Mouse (Mus musculus): ENCODE data around the gene Ckm. TPM values are rescaled to one million over a fixed set of nuclear protein-coding genes. Genes with fewer than 3 reads are reported as not detected.

Gene Ckm
- 3.1 and 13,480 TPM in 2 replicates for polyA plus RNA-seq (2012; rRNA removed; ENCODE audit: low replicate concordance)

GRCm38 (mm10) chr7:19404476-19404875, at the start of gene Ckm:
Gene Ckm (plus strand): TSS chr7:19404776.

GRCm38 (mm10) chr7:19359299-19359891, 45.2 kb upstream of the Ckm start, which contains the start of the genes Cd3eap and Ppp1r13l:
Gene Cd3eap (minus strand): TSS chr7:19359483.
Gene Ppp1r13l (plus strand): TSS chr7:19359749.

GRCm38 (mm10) chr7:19381377-19382165, 23.0 kb upstream of the Ckm start, which contains the start of gene Ercc2:
Gene Ercc2 (plus strand): TSS chr7:19382010.

GRCm38 (mm10) chr7:19403731-19404296, 762 bp upstream of the Ckm start, which contains the start of gene Klc3:
Gene Klc3 (minus strand): TSS chr7:19404104.

GRCm38 (mm10) chr7:19458591-19459111, 54.1 kb downstream of the Ckm start, which contains the start of gene Mark4:
Gene Mark4 (minus strand): TSS chr7:19458821.

GRCm38 (mm10) chr7:19462884-19463381, 58.4 kb downstream of the Ckm start, which contains the start of gene Exoc3l2:
Gene Exoc3l2 (plus strand): TSS chr7:19463331.

Other genes starting within 250 kb of the Ckm start
- 3.8 and 4.0 TPM in 2 replicates for gene Gipr, start 238.6 kb upstream of the Ckm start, polyA plus RNA-seq (2012; rRNA removed; ENCODE audit: low replicate concordance)
- gene Eml2, start 228.4 kb upstream of the Ckm start, polyA plus RNA-seq (2012; rRNA removed; ENCODE audit: low replicate concordance): 40.4 and 52.1 TPM in 2 replicates
- gene Gpr4, start 192.2 kb upstream of the Ckm start, polyA plus RNA-seq (2012; rRNA removed; ENCODE audit: low replicate concordance): 23.4 and 23.5 TPM in 2 replicates
- gene Opa3, start 176.4 kb upstream of the Ckm start, polyA plus RNA-seq (2012; rRNA removed; ENCODE audit: low replicate concordance): 33.0 and 51.8 TPM in 2 replicates
- gene Vasp, start 133.0 kb upstream of the Ckm start, polyA plus RNA-seq (2012; rRNA removed; ENCODE audit: low replicate concordance): 142 and 310 TPM in 2 replicates
- gene Ppm1n, start 124.7 kb upstream of the Ckm start, polyA plus RNA-seq (2012; rRNA removed; ENCODE audit: low replicate concordance): 0.14 and 0.86 TPM in 2 replicates
- 32.4 and 736 TPM in 2 replicates for gene Rtn2, start 122.2 kb upstream of the Ckm start, polyA plus RNA-seq (2012; rRNA removed; ENCODE audit: low replicate concordance)
- 1.2 and 2.0 TPM in 2 replicates for gene Fosb, start 94.7 kb upstream of the Ckm start, polyA plus RNA-seq (2012; rRNA removed; ENCODE audit: low replicate concordance)
- gene Ercc1, start 60.0 kb upstream of the Ckm start, polyA plus RNA-seq (2012; rRNA removed; ENCODE audit: low replicate concordance): 46.3 and 50.7 TPM in 2 replicates
- 5.5 and 10.6 TPM in 2 replicates for gene Cd3eap, start 45.3 kb upstream of the Ckm start, polyA plus RNA-seq (2012; rRNA removed; ENCODE audit: low replicate concordance)
- gene Ppp1r13l, start 45.0 kb upstream of the Ckm start, polyA plus RNA-seq (2012; rRNA removed; ENCODE audit: low replicate concordance): 16.4 and 27.3 TPM in 2 replicates
- gene Ercc2, start 22.8 kb upstream of the Ckm start, polyA plus RNA-seq (2012; rRNA removed; ENCODE audit: low replicate concordance): 60.3 and 79.1 TPM in 2 replicates
- gene Klc3, start 672 bp upstream of the Ckm start, polyA plus RNA-seq (2012; rRNA removed; ENCODE audit: low replicate concordance): 19.3 and 27.9 TPM in 2 replicates
- gene Mark4, start 54.0 kb downstream of the Ckm start, polyA plus RNA-seq (2012; rRNA removed; ENCODE audit: low replicate concordance): 12.6 and 42.6 TPM in 2 replicates
- gene Exoc3l2, start 58.6 kb downstream of the Ckm start, polyA plus RNA-seq (2012; rRNA removed; ENCODE audit: low replicate concordance): 6.3 and 7.4 TPM in 2 replicates
- gene Bloc1s3, start 103.6 kb downstream of the Ckm start, polyA plus RNA-seq (2012; rRNA removed; ENCODE audit: low replicate concordance): 9.1 and 17.1 TPM in 2 replicates
- gene Trappc6a, start 103.6 kb downstream of the Ckm start, polyA plus RNA-seq (2012; rRNA removed; ENCODE audit: low replicate concordance): 73.4 and 149 TPM in 2 replicates
- gene Nkpd1, start 113.1 kb downstream of the Ckm start, polyA plus RNA-seq (2012; rRNA removed; ENCODE audit: low replicate concordance): 1.9 and 3.3 TPM in 2 replicates
- 75.3 and 137 TPM in 2 replicates for gene Ppp1r37, start 158.3 kb downstream of the Ckm start, polyA plus RNA-seq (2012; rRNA removed; ENCODE audit: low replicate concordance)
- 6.8 and 16.7 TPM in 2 replicates for gene Zfp296, start 172.5 kb downstream of the Ckm start, polyA plus RNA-seq (2012; rRNA removed; ENCODE audit: low replicate concordance)
- 138 and 192 TPM in 2 replicates for gene Gemin7, start 172.8 kb downstream of the Ckm start, polyA plus RNA-seq (2012; rRNA removed; ENCODE audit: low replicate concordance)
- 68.1 and 244 TPM in 2 replicates for gene Clasrp, start 199.7 kb downstream of the Ckm start, polyA plus RNA-seq (2012; rRNA removed; ENCODE audit: low replicate concordance)
- 40.8 and 101 TPM in 2 replicates for gene Relb, start 224.7 kb downstream of the Ckm start, polyA plus RNA-seq (2012; rRNA removed; ENCODE audit: low replicate concordance)

Data from mammary gland, adult 2 months (tissue).